Mouse (Mus musculus): ENCODE measurements around the gene Ube2e2.

DNA sequence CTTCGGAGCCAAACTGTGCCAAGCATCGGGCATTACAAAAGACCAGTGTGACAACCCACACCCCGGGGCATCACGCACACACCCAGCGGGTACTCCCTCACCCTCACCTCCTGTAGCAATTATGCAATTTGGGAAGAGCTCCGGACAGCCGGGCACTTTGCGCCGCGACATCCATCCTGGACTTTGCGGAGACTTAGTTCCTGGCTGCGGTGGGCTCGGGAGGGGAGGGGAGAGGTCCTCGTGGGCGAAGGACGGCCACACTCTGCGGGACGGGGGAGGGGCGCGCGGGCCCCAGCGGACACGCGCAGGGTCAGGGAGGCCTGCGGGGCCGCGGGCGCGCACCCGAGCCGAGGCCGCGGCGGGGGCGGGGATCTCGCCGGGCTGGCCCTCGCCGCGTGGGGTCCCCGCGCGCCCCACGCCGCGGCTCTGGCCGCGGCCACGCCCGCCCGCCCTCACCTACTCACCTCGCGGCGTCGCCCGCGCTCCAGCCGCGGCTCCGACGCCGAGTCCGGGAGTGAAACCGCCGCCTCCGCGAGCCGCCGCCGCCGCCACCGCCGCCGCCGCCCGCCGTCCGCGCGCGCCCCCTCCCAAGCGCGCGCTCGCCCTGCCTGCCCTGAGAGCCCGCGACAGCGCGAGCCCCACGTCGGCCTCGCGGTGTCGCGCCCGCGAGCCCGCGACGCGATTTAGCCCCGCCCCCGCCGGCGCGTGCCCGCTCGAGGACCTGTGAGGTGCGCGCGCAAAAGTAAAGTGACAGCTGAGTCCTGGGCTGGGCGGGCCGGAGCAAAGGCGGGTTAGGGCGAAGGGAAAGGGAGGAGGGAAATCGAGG lies 733 bp downstream of the Ube2e2 start:
- TF ChIP-seq CTCF (IDR thresholded peaks at IDR 0.05; ENCODE audit: extremely low read depth, insufficient read depth, insufficient read length, insufficient replicate concordance) = no peak
- no peak for TF ChIP-seq POLR2A (IDR thresholded peaks at IDR 0.05; ENCODE audit: low read depth, low read length)

Measured in spleen, adult 2 months (tissue).